Mouse (Mus musculus) thymus, adult 2 months (tissue): ENCODE measurements around the gene Emx1.

ENCODE experiments used
- CTCF ChIP-seq: fragments of 200-500 bp; IDR thresholded peaks from 2 replicates; pipeline ENCODE4 v1.5.1; 2012; ENCODE audit warnings: mild to moderate bottlenecking, control low read depth, low read length, moderate library complexity, borderline replicate concordance; ENCODE audit not compliant: control insufficient read depth, poor library complexity, insufficient read depth; ENCODE audit errors: extremely low read depth
- POLR2A ChIP-seq: fragments of 200-500 bp; IDR thresholded peaks from 2 replicates; pipeline ENCODE4 v1.6.1; 2012; ENCODE audit warnings: mild to moderate bottlenecking, low read length, control low read depth, moderate library complexity; ENCODE audit not compliant: control insufficient read depth, poor library complexity, insufficient read depth; ENCODE audit errors: extremely low read depth

DNA sequence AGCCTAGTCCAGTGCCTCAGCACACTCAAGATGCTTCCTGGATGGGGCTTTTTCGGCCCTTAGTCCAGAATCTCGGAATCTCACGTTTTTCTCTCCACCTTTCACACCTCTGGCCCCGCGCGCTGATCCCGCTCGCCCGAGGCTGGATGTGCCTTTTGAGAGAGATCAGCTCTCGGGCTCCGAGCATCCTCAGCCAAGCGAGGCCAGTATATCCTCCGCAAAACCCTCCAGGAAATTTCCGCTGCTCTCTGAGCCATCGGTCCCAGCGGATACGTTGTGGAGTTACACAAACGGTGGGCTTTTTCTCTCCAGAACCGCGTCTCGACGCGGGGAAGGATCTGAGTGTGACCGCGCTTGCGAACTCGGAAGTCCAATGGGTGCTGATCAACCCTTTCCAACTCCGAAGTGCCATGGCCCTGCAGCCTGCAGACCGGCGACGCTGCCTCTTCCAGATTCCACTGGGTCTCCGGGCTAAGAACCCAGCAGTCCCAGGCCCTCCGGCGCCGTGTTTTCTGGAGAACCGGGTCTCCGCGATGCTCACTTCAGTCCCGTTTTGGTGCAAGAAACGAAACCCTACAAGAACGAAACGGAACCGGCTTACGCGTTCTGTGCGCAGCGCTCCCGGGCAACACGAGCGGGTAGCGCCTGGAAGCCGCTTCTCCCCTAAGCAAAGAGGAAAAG is 2.8 kb downstream of the Emx1 start:
- TF ChIP-seq CTCF (no peak), POLR2A (no peak)
